Mouse (Mus musculus): ENCODE data around the gene Tsen54. TPM values are rescaled to one million over a fixed set of nuclear protein-coding genes. Genes with fewer than 3 reads are reported as not detected.
A peak's percentile ranks its signal among the peaks of the same experiment; 100 is the strongest.

Tsen54 gene
- polyA plus RNA-seq, 1 experiment from 2014 or later, result 39.8 TPM

DNA sequence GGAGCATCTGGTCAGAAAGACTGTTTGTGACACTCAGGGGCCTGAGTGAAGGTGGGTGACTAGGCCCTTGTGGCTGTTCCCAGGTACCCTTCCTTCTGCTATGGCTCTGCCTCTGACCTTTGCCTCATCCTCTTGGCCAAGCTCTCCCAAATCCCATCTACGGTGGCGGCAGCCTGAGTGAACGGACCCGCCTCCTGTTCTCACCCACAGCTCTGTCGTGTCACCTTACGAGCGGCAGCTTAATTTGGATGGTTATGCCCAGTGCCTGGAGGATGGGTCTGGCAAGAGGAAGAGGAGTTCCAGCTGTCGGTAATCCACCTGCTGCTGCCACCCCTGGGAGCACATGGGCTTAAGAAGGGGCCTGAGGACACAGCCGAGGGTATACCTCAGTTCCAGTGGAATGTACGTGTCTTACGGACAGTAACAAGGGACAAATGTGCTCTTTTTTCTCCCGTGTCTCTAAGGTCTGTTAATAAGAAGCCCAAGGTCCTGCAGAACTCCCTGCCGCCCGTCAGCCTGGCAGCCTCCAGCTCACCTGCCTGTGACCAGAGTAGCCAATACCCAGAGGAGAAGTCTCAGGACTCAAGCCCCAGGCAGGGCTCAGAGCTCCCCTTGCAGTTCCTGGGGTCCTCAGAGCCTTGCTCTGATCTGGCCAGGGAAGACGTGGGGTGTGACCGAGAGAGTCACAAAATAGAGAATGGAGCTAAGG is 5.5 kb downstream of the Tsen54 start:
- Histone ChIP-seq H3K9me3 (replicated peaks) (no peaks in the 10 kb centered on the region), H3K36me3 (peaks cover 62% of the 10 kb centered on the region), H3K4me1 (peaks cover 29% of the 10 kb centered on the region), H3K9ac (no peak overlapping the region), H3K4me2 (no peak overlapping the region), H3K27ac (peak overlapping the region; percentile 73), H3K27me3 (0 out of 2 replicates have a peak, but pooled peaks cover 5% of the 10 kb centered on the region), H3K4me3 (replicated peaks) (no peak overlapping the region)
- ATAC-seq (replicated peaks; ENCODE audit: low FRiP score), result no peak
- WGBS, result 71% methylated on average over 16 of the region's 16 CpGs

DNA sequence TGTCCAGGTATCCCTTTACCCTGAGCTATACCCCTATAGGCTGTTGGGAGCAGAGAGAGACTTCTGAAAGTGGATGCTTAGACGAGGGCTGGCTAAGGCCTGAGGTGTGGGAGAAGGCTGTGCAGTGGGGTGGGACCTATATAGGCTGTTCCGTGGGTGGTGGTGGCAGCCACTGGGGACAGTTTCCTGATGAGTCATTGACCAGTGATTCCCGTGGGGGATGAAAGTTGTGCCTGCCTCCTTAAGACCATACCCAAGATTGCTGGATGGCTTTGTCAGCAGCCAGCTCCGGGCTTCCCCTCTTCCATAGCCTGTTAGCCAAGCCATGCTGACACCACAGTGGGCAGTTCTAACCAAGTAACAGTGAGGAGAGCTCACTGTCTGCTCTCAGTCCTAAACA is 6.5 kb downstream of the Tsen54 start:
- Histone ChIP-seq H3K36me3 (peaks cover 62% of the 10 kb centered on the region), H3K9me3 (replicated peaks) (no peaks in the 10 kb centered on the region), H3K9ac (no peak overlapping the region), H3K4me2 (no peak overlapping the region), H3K4me3 (replicated peaks) (no peak overlapping the region), H3K4me1 (peaks cover 24% of the 10 kb centered on the region), H3K27ac (0 out of 2 replicates have a peak overlapping the region, but pooled peaks have one; percentile 73), H3K27me3 (0 out of 2 replicates have a peak, but pooled peaks cover 5% of the 10 kb centered on the region)
- 71% methylated on average over 4 of the region's 4 CpGs for WGBS
- no peak for ATAC-seq (replicated peaks; ENCODE audit: low FRiP score)

- peak; percentile 98 for ATAC-seq (replicated peaks; ENCODE audit: low FRiP score)
- Histone ChIP-seq H3K4me3 (replicated peaks) (peak within 1 kb of the TSS; percentile 88), H3K27ac (peak within 1 kb of the TSS; percentile 85), H3K9ac (peak within 1 kb of the TSS; percentile 73), H3K27me3 (0 out of 2 replicates have a peak, but pooled peaks cover 5% of the 10 kb centered on the region), H3K4me2 (peak within 1 kb of the TSS; percentile 96), H3K4me1 (peaks cover 36% of the 10 kb centered on the region), H3K36me3 (peaks cover 37% of the 10 kb centered on the region), H3K9me3 (replicated peaks) (no peaks in the 10 kb centered on the region)
- WGBS, result under 1% methylated on average over 87 of the region's 87 CpGs
Measured at GRCm38 (mm10) chr11:115823774-115824740, 9.5 kb downstream of the Tsen54 start, which contains the start of gene Llgl2. Gene Llgl2 (plus strand): TSS chr11:115824049.

DNA sequence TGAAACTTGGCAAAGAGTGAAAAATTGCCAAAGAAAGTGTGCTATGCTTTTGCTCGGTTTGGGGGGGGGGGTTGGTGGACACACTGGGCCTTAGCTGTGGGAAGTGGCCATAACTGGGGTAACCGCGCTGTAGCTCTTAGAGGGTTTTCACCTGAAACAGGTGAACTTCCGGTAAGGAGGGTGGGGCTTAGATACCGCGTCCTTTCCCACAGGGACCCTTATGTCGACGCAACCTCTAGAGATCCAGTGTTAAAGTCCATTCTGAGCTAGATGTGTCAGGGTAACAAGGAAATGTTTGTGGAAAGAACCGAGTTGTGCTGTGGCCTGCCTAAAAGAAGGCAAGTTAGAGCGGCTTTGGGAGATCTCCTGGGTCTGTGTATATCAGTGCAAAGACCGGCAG is 10.3 kb downstream of the Tsen54 start:
- no peaks in the 10 kb centered on the region for H3K9me3 ChIP-seq (replicated peaks)
- peak overlapping the region; percentile 88 for H3K4me3 ChIP-seq (replicated peaks)
- 19% methylated on average over 11 of the region's 11 CpGs for WGBS
- peak overlapping the region; percentile 73; the same call in 1 of the 2 replicates for H3K9ac ChIP-seq
- H3K4me1 ChIP-seq, result peaks cover 44% of the 10 kb centered on the region
- H3K36me3 ChIP-seq, result peaks cover 32% of the 10 kb centered on the region
- ATAC-seq (replicated peaks; ENCODE audit: low FRiP score), result no peak
- peak overlapping the region; percentile 96 for H3K4me2 ChIP-seq
- H3K27me3 ChIP-seq, result 0 out of 2 replicates have a peak, but pooled peaks cover 5% of the 10 kb centered on the region
- peak overlapping the region; percentile 85; the same call in 1 of the 2 replicates for H3K27ac ChIP-seq

GRCm38 (mm10) chr11:115826487-115826886 is 12.0 kb downstream of the Tsen54 start:
- H3K27ac ChIP-seq, result no peak overlapping the region
- H3K36me3 ChIP-seq, result peaks cover 15% of the 10 kb centered on the region
- WGBS, result 57% methylated on average over 5 of the region's 5 CpGs
- H3K27me3 ChIP-seq, result 0 out of 2 replicates have a peak, but pooled peaks cover 5% of the 10 kb centered on the region
- H3K4me1 ChIP-seq, result peaks cover 61% of the 10 kb centered on the region
- H3K4me2 ChIP-seq, result no peak overlapping the region
- H3K9me3 ChIP-seq (replicated peaks), result no peaks in the 10 kb centered on the region
- H3K9ac ChIP-seq, result no peak overlapping the region
- ATAC-seq (replicated peaks; ENCODE audit: low FRiP score), result no peak
- H3K4me3 ChIP-seq (replicated peaks), result no peak overlapping the region

DNA sequence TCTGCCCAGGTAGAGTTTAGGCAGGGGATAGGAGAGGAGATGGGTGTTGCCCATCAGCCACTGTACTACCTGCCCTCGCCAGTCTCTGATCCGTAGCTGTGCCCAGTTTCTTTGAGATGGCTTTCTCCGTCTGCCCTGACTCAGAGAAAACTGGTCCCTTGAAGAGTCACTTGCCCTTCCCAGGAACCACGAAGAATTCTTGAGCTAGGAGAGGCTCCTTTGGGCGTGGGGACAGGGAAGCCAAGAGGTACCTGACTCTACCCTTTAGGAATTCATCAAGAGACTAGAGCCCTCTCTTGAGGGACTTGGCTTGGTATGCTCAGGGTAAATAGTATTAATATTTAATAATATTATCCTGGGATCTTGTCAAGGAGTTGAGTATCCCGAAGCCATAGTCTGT is 13.1 kb downstream of the Tsen54 start:
- peaks cover 72% of the 10 kb centered on the region for H3K4me1 ChIP-seq
- no peak overlapping the region for H3K27ac ChIP-seq
- 0 out of 2 replicates have a peak, but pooled peaks cover 5% of the 10 kb centered on the region for H3K27me3 ChIP-seq
- ATAC-seq (replicated peaks; ENCODE audit: low FRiP score), result no peak
- H3K9me3 ChIP-seq (replicated peaks), result no peaks in the 10 kb centered on the region
- H3K4me3 ChIP-seq (replicated peaks), result no peak overlapping the region
- no peak overlapping the region for H3K9ac ChIP-seq
- 92% methylated on average over 6 of the region's 6 CpGs for WGBS
- H3K4me2 ChIP-seq, result no peak overlapping the region
- peaks cover 4% of the 10 kb centered on the region for H3K36me3 ChIP-seq

DNA sequence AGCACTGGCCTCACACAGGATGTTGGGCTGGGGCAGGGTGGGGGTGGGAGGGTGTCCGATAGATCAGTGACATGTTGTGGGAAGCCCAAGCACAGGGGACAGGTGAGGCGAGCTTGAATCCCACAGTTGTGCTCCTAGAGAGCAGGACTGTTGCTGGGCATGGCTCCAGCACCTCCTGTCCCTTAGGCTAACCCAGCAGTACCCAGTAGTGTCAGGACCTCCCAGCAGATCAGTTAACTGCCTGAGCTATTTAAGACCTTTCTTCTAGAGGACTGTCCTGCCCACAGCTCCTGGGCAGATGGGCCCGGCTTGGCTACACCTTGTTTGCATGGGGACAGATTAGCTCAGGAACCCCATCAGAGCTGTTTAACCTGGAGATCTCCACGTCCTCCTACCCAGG is 14.5 kb downstream of the Tsen54 start:
- 54% methylated on average over 4 of the region's 4 CpGs for WGBS

DNA sequence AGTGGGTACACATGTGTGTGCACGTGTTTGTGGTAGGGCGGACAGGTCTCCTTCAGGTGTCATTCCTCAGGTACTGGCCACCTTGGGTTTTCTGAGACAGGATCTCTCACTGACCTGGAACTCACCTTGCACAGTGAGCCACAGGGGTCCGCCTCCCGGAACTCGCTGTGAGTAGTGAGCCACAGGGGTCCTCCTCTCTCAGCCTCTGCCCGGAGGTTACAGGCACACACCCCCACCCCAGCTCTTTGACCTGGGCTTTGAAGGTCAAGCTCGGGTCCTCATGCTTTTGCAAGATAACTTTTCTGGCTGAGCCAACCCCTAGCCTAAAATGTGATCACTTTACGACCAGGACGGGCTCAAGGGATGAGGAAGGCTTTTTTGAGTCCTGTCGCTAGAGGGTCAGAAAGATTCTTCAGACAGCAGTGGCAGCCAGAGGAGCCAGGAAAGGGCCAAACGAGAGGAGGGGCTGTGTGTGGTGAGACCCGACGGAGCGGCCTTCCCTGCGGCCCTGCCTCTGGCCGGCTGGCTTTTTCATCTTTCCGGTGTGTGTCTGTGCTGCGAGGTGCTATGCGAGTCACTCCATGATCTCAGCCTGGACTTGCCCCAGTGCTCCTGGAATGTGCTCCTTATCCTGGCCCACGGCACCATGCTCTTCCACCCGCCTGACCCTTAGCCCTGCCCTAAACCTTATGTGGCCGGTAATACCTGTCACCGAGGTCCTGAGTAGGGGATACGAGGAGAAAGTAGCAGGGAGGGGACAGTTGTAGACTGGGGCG is 16.2 kb downstream of the Tsen54 start:
- Histone ChIP-seq H3K4me1 (peaks cover 79% of the 10 kb centered on the region), H3K36me3 (no peaks in the 10 kb centered on the region), H3K27me3 (no peaks in the 10 kb centered on the region), H3K4me2 (peak overlapping the region; percentile 40), H3K9ac (0 out of 2 replicates have a peak overlapping the region, but pooled peaks have one; percentile 3), H3K27ac (peak overlapping the region; percentile 91), H3K9me3 (replicated peaks) (no peaks in the 10 kb centered on the region), H3K4me3 (replicated peaks) (no peak overlapping the region)
- 0 out of 2 replicates have a peak, but pooled peaks have one; percentile 16 for ATAC-seq (replicated peaks; ENCODE audit: low FRiP score)
- WGBS, result 25% methylated on average over 25 of the region's 25 CpGs

More for the DNA sequence above, 14.5 kb downstream of the Tsen54 start:
- Histone ChIP-seq H3K9ac (no peak overlapping the region), H3K36me3 (no peaks in the 10 kb centered on the region), H3K9me3 (replicated peaks) (no peaks in the 10 kb centered on the region), H3K27me3 (0 out of 2 replicates have a peak, but pooled peaks cover 5% of the 10 kb centered on the region), H3K4me1 (peaks cover 77% of the 10 kb centered on the region), H3K27ac (no peak overlapping the region; the same call in 1 of the 2 replicates), H3K4me2 (no peak overlapping the region), H3K4me3 (replicated peaks) (no peak overlapping the region)
- no peak for ATAC-seq (replicated peaks; ENCODE audit: low FRiP score)

GRCm38 (mm10) chr11:115831518-115831917 is 17.0 kb downstream of the Tsen54 start:
- Histone ChIP-seq H3K36me3 (no peaks in the 10 kb centered on the region), H3K9me3 (replicated peaks) (no peaks in the 10 kb centered on the region), H3K27me3 (no peaks in the 10 kb centered on the region), H3K27ac (peak overlapping the region; percentile 91), H3K4me3 (replicated peaks) (no peak overlapping the region), H3K4me2 (peak overlapping the region; percentile 40), H3K9ac (no peak overlapping the region), H3K4me1 (peaks cover 87% of the 10 kb centered on the region)
- ATAC-seq (replicated peaks; ENCODE audit: low FRiP score), result 0 out of 2 replicates have a peak, but pooled peaks have one; percentile 4
- WGBS, result 42% methylated on average over 3 of the region's 3 CpGs

- peak overlapping the region; percentile 40 for H3K4me2 ChIP-seq
- no peaks in the 10 kb centered on the region for H3K27me3 ChIP-seq
- no peak overlapping the region for H3K9ac ChIP-seq
- peak overlapping the region; percentile 91 for H3K27ac ChIP-seq
- no peaks in the 10 kb centered on the region for H3K9me3 ChIP-seq (replicated peaks)
- peaks cover 88% of the 10 kb centered on the region for H3K4me1 ChIP-seq
- no peaks in the 10 kb centered on the region for H3K36me3 ChIP-seq
- no peak overlapping the region for H3K4me3 ChIP-seq (replicated peaks)
- ATAC-seq (replicated peaks; ENCODE audit: low FRiP score), result no peak
- 47% methylated on average over 6 of the region's 6 CpGs for WGBS
Measured at GRCm38 (mm10) chr11:115832064-115832463, 17.5 kb downstream of the Tsen54 start.

DNA sequence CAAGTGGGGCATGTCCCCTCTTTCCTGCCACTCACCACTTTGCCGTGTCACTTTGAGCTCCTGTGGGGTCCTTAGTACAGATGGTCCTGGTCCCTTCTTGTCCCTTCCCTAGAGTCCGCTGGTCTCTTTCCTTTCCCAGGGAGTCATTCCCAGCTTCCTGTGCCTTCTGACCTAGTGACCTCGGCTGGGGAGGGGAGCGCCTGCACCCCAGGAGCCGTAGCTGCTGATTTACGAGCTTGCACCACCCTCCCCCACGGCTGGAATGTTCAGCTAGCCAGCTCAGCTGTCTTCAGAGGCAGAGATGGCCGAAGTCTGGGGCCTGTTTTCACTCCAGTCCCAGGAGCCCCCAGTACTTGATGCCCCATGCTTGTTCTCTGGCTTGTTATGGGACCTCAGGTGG is 18.0 kb downstream of the Tsen54 start:
- Histone ChIP-seq H3K27me3 (no peaks in the 10 kb centered on the region), H3K36me3 (no peaks in the 10 kb centered on the region), H3K4me2 (peak overlapping the region; percentile 40), H3K4me1 (peaks cover 90% of the 10 kb centered on the region), H3K27ac (peak overlapping the region; percentile 91), H3K9ac (no peak overlapping the region), H3K9me3 (replicated peaks) (no peaks in the 10 kb centered on the region), H3K4me3 (replicated peaks) (no peak overlapping the region)
- ATAC-seq (replicated peaks; ENCODE audit: low FRiP score), result peak; percentile 50; the same call in 1 of the 2 replicates
- WGBS, result 3% methylated on average over 8 of the region's 8 CpGs

Measured in kidney, embryonic 15.5 days (tissue).